Mouse (Mus musculus): ENCODE measurements around the gene S100a3. TPM values are rescaled to one million over a fixed set of nuclear protein-coding genes. Genes with fewer than 3 reads are reported as not detected.

S100a3 gene
- polyA plus RNA-seq, 1 experiment from 2014 or later, result not detected

DNA sequence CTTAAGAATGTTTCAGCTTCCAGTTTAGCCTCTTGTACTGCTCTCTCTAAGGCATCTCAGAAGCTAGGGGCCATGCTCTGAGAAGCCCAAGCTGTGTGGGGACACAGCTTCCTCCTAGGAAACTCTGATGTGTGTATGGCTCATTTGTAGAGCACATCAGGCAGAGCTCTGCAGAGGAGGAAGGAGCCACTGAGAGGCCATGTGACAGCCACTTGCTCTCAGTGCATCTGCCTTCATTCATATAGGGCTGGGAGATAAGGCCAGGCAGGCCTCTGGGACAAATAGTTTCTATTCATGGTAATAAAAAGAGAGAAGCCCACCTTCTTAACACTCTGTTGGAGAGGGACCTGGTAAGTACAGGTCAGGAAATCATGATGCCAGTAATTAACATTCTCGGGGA is 34.1 kb downstream of the S100a3 start:
- no peak for DNase-seq
- ATAC-seq, result no peak
- TF ChIP-seq EP300 (IDR thresholded peaks at IDR 0.05; ENCODE audit: low read depth) (no peak), CTCF (IDR thresholded peaks at IDR 0.05; ENCODE audit: low read depth) (no peak)
- H3K27ac ChIP-seq (ENCODE audit: low read depth), result no peak overlapping the region
- no peaks in the 10 kb centered on the region for H3K36me3 ChIP-seq (replicated peaks; ENCODE audit: insufficient read depth, low read length)
- H3K4me1 ChIP-seq (ENCODE audit: insufficient read depth), result 0 out of 2 replicates have a peak, but pooled peaks cover 2% of the 10 kb centered on the region
- H3K9me3 ChIP-seq (ENCODE audit: low read length), result no peaks in the 10 kb centered on the region
- no peak overlapping the region for H3K4me3 ChIP-seq (ENCODE audit: low read depth, low read length)
- WGBS (ENCODE audit: insufficient replicate concordance), result 82% methylated on average over 1 of the region's 1 CpGs
- H3K4me2 ChIP-seq (ENCODE audit: low read depth, low read length), result no peak overlapping the region
- H3K27me3 ChIP-seq (ENCODE audit: insufficient read depth, low read length), result no peaks in the 10 kb centered on the region
- H3K9ac ChIP-seq (replicated peaks), result no peak overlapping the region

- no peak for TF ChIP-seq CTCF (IDR thresholded peaks at IDR 0.05; ENCODE audit: low read depth)
- TF ChIP-seq EP300 (IDR thresholded peaks at IDR 0.05; ENCODE audit: low read depth), result no peak
- Histone ChIP-seq H3K27me3 (ENCODE audit: insufficient read depth, low read length) (no peaks in the 10 kb centered on the region), H3K9me3 (ENCODE audit: low read length) (no peaks in the 10 kb centered on the region), H3K36me3 (replicated peaks; ENCODE audit: insufficient read depth, low read length) (no peaks in the 10 kb centered on the region), H3K9ac (replicated peaks) (no peak overlapping the region), H3K4me1 (ENCODE audit: insufficient read depth) (no peaks in the 10 kb centered on the region), H3K4me2 (ENCODE audit: low read depth, low read length) (no peak overlapping the region), H3K4me3 (ENCODE audit: low read depth, low read length) (no peak overlapping the region), H3K27ac (ENCODE audit: low read depth) (no peak overlapping the region)
- 62% methylated on average over 5 of the region's 5 CpGs for WGBS (ENCODE audit: insufficient replicate concordance)
- ATAC-seq, result no peak
- DNase-seq, result no peak
Measured at GRCm38 (mm10) chr3:90595556-90595955, 35.2 kb downstream of the S100a3 start.

GRCm38 (mm10) chr3:90596810-90597209 is 36.4 kb downstream of the S100a3 start:
- TF ChIP-seq EP300 (IDR thresholded peaks at IDR 0.05; ENCODE audit: low read depth) (no peak), CTCF (IDR thresholded peaks at IDR 0.05; ENCODE audit: low read depth) (no peak)
- no peaks in the 10 kb centered on the region for H3K36me3 ChIP-seq (replicated peaks; ENCODE audit: insufficient read depth, low read length)
- no peak overlapping the region for H3K9ac ChIP-seq (replicated peaks)
- H3K27ac ChIP-seq (ENCODE audit: low read depth), result no peak overlapping the region
- WGBS (ENCODE audit: insufficient replicate concordance), result 81% methylated on average over 6 of the region's 6 CpGs
- DNase-seq (no peak), ATAC-seq (no peak)
- no peak overlapping the region for H3K4me3 ChIP-seq (ENCODE audit: low read depth, low read length)
- H3K4me2 ChIP-seq (ENCODE audit: low read depth, low read length), result no peak overlapping the region
- no peaks in the 10 kb centered on the region for H3K27me3 ChIP-seq (ENCODE audit: insufficient read depth, low read length)
- no peaks in the 10 kb centered on the region for H3K9me3 ChIP-seq (ENCODE audit: low read length)
- H3K4me1 ChIP-seq (ENCODE audit: insufficient read depth), result no peaks in the 10 kb centered on the region

DNA sequence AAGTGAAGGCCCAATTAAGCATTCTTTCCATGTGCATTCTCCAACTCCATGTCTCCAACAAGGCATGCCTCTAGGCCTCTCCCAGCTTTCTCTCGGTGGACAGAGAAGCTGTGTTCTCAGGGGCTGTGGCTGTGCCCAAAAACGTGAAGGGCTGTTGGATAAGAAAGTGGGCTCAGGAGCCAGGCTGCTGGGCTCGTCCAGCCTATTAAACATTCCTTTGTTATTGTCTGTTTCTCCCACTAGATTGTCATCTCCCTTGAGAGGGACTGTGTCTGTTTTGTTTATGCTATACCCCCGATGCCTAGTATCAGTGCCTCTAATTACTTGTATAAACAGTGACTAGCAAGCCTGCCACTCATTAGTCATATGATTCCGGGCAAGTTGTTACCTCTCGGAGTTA is 37.4 kb downstream of the S100a3 start:
- TF ChIP-seq EP300 (IDR thresholded peaks at IDR 0.05; ENCODE audit: low read depth), result no peak
- no peak for TF ChIP-seq CTCF (IDR thresholded peaks at IDR 0.05; ENCODE audit: low read depth)
- Histone ChIP-seq H3K4me3 (ENCODE audit: low read depth, low read length) (no peak overlapping the region), H3K27me3 (ENCODE audit: insufficient read depth, low read length) (no peaks in the 10 kb centered on the region), H3K4me2 (ENCODE audit: low read depth, low read length) (no peak overlapping the region), H3K9ac (replicated peaks) (no peak overlapping the region), H3K36me3 (replicated peaks; ENCODE audit: insufficient read depth, low read length) (no peaks in the 10 kb centered on the region), H3K27ac (ENCODE audit: low read depth) (no peak overlapping the region), H3K4me1 (ENCODE audit: insufficient read depth) (no peaks in the 10 kb centered on the region), H3K9me3 (ENCODE audit: low read length) (no peaks in the 10 kb centered on the region)
- DNase-seq (no peak), ATAC-seq (no peak)
- WGBS (ENCODE audit: insufficient replicate concordance), result 54% methylated on average over 6 of the region's 6 CpGs

GRCm38 (mm10) chr3:90598212-90598611 is 37.8 kb downstream of the S100a3 start:
- Histone ChIP-seq H3K4me1 (ENCODE audit: insufficient read depth) (no peaks in the 10 kb centered on the region), H3K36me3 (replicated peaks; ENCODE audit: insufficient read depth, low read length) (no peaks in the 10 kb centered on the region), H3K9ac (replicated peaks) (no peak overlapping the region), H3K9me3 (ENCODE audit: low read length) (no peaks in the 10 kb centered on the region), H3K27ac (ENCODE audit: low read depth) (no peak overlapping the region), H3K4me2 (ENCODE audit: low read depth, low read length) (no peak overlapping the region), H3K4me3 (ENCODE audit: low read depth, low read length) (no peak overlapping the region), H3K27me3 (ENCODE audit: insufficient read depth, low read length) (no peaks in the 10 kb centered on the region)
- no peak for ATAC-seq
- TF ChIP-seq EP300 (IDR thresholded peaks at IDR 0.05; ENCODE audit: low read depth) (no peak), CTCF (IDR thresholded peaks at IDR 0.05; ENCODE audit: low read depth) (no peak)
- WGBS (ENCODE audit: insufficient replicate concordance), result 56% methylated on average over 4 of the region's 4 CpGs
- no peak for DNase-seq

DNA sequence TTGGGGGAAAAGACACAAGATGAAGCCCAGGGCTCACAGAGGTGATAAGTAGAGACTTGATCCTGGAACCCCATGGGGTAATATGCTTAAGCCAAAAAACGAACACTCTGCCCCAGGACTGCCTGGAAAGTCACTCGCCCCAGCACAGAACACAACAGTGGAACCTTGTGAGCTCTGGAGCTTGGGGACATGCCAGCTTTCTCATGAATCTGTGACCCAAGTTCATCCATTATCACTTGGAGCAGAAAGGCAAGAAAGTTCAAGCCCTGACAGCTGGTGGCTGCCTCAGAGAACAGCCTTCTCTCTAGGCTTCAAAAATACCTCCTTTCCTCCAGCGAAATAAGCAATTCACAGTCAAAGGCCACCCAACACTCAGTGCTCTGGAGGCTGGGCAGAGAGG is 39.0 kb downstream of the S100a3 start:
- no peak for ATAC-seq
- TF ChIP-seq CTCF (IDR thresholded peaks at IDR 0.05; ENCODE audit: low read depth), result no peak
- no peak for TF ChIP-seq EP300 (IDR thresholded peaks at IDR 0.05; ENCODE audit: low read depth)
- H3K4me3 ChIP-seq (ENCODE audit: low read depth, low read length), result no peak overlapping the region
- no peak overlapping the region for H3K9ac ChIP-seq (replicated peaks)
- no peaks in the 10 kb centered on the region for H3K27me3 ChIP-seq (ENCODE audit: insufficient read depth, low read length)
- no peak overlapping the region for H3K27ac ChIP-seq (ENCODE audit: low read depth)
- H3K9me3 ChIP-seq (ENCODE audit: low read length), result no peaks in the 10 kb centered on the region
- DNase-seq, result no peak
- WGBS (ENCODE audit: insufficient replicate concordance), result 67% methylated on average over 3 of the region's 3 CpGs
- H3K4me1 ChIP-seq (ENCODE audit: insufficient read depth), result no peaks in the 10 kb centered on the region
- H3K36me3 ChIP-seq (replicated peaks; ENCODE audit: insufficient read depth, low read length), result no peaks in the 10 kb centered on the region
- no peak overlapping the region for H3K4me2 ChIP-seq (ENCODE audit: low read depth, low read length)

- H3K27ac ChIP-seq (ENCODE audit: low read depth), result no peak overlapping the region
- DNase-seq, result no peak
- H3K4me1 ChIP-seq (ENCODE audit: insufficient read depth), result no peaks in the 10 kb centered on the region
- H3K27me3 ChIP-seq (ENCODE audit: insufficient read depth, low read length), result no peaks in the 10 kb centered on the region
- H3K9me3 ChIP-seq (ENCODE audit: low read length), result no peaks in the 10 kb centered on the region
- TF ChIP-seq EP300 (IDR thresholded peaks at IDR 0.05; ENCODE audit: low read depth) (no peak), CTCF (IDR thresholded peaks at IDR 0.05; ENCODE audit: low read depth) (no peak)
- no peak for ATAC-seq
- WGBS (ENCODE audit: insufficient replicate concordance), result 72% methylated on average over 6 of the region's 6 CpGs
- H3K4me2 ChIP-seq (ENCODE audit: low read depth, low read length), result no peak overlapping the region
- H3K9ac ChIP-seq (replicated peaks), result no peak overlapping the region
- no peak overlapping the region for H3K4me3 ChIP-seq (ENCODE audit: low read depth, low read length)
- H3K36me3 ChIP-seq (replicated peaks; ENCODE audit: insufficient read depth, low read length), result no peaks in the 10 kb centered on the region
Measured at GRCm38 (mm10) chr3:90600036-90600435, 39.7 kb downstream of the S100a3 start.

Data from liver, postnatal 0 days (tissue).